Mouse (Mus musculus) CD8-positive naive resting alpha-beta T cell, adult 2 months (primary cell): Measurements from ENCODE around the gene Rbm7.
"Not testable (repeated sequence)": the region's sequence is repeated elsewhere in the genome, so short reads cannot be mapped to it uniquely, and the experiment has no call there.

ENCODE experiments used
- DNase-seq, 2 experiments: peaks; one replicate each; pipeline ENCODE4 v3.0.0; 2022; ENCODE audit warnings: low read depth in 2 of 2, low spot score in 2 of 2

The Rbm7 gene

GRCm38 (mm10) chr9:48480411-48481213 lies 14.5 kb downstream of the Rbm7 start, which contains the start of gene Rexo2:
Gene Rexo2, minus strand, starts transcription at chr9:48480623.
- peak; percentile 94 to 95 for DNase-seq

- no peak for DNase-seq
Measured at GRCm38 (mm10) chr9:48479838-48480410, 15.2 kb downstream of the Rbm7 start.

DNA sequence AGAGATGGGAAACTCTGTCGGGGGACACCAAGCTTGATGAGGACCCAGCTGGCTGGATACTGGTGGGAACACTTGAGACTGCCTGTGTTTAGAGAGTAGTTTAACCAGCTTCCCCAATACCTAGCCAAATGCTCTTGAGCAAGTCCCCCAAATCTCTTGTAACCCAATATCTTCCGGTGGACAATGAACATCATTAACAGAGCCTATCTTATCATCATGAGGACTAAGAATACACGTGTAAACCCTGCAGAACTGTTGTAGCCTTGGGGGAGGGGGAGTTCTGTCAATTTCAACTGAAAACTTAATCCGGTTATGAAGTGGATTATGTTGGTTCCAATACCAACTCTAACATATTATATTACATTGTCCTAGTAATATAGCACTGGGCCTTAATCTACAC lies 16.3 kb downstream of the Rbm7 start:
- DNase-seq = no peak

DNA sequence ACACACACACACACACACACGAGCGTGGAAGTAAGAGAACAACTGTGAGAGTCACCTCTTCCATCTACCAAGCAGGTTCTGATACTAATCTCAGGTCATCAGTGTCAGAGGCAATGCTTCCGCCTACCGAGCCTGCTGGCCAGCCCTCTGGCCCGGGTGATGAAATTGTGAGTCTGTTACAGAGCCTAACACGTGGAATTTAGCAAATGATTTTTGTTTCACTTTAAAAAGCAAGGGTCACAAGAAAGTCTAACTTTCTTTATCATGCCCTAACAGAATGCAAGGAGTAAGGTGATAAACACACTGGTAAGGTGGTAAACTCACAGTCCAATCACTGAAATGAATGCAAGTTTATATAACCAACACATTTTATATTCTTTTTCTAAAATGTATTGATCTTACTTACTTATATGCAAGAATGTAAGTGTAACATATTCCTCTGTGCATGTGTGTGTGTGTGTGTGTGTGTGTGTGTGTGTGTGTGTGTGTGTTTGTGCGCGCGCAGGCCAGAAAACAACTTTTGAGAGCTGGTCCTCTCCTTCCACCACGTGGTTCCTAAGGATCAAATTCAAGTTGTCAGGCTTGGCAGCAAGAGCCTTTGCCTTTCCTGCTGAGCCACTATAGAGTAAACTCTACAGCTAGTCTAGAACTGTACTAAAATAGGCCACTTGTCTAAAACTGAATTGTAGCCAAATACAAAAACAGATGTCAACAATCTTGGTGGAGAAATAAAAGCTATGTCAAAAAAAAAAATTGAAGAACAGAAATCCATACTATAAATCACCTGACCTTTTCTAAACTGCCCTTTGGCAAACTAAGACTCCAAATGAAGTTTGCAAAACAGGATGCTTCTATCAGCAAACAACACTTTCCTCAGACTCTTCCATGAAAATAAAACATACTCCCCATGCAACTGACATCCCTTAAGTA lies 18.6 kb downstream of the Rbm7 start:
- no peak for DNase-seq

DNA sequence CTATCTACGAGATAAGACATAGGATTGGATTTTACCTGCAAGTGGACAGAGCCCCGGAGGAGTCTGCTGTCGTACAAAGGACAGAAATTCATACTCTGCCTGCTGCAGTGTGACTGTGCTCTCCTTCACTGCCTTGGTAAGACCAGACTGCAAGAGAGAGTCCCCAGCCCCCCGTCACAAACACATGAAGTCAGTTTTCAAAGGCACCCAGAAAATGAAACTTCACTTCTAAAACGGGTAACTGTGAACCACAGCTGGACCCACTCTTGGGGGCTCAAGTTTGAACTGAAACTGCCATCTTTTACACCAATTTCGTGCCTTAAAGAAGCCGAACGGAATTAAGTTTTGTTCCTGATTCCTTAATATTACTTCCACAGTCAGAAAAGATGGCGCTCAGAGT lies 20.7 kb downstream of the Rbm7 start:
- no peak for DNase-seq

DNA sequence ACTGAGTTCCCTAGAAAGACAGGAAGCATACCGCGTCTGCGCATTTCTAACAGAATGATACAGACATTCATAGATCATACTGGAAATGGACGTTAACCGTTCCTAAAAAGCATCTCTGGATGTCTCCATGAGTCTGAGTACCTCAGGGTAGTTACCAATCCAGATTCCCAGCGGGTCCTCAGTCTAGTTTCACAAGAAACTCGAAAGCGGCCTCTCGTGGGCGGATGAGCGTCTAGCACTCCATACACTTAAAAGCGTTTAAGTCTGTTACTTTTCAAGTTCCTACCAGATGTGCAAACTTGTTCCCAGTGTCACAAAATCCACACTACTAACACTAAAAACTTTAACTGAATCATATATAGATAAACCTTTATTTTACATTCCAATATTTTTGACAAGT lies 22.0 kb downstream of the Rbm7 start:
- no peak for DNase-seq

- no peak for DNase-seq
Measured at GRCm38 (mm10) chr9:48472441-48473025, 22.6 kb downstream of the Rbm7 start.

DNA sequence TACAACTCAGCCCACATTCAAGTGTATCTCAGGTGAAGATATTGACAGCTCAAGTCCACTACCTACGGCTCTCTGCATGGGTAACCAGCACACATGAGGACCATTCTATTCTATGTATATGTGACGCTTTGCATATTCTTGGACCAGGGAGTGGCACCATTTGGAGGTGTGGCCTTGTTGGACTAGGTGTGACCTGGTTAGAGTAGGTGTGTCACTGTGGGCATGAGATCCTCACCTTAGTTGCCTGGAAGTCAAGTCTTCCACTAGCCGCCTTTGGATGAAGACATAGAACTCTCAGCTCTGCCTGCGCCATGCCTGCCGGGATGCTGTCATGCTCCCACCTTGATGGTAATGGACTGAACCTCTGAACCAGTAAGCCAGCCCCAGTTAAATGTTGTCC lies 27.6 kb downstream of the Rbm7 start:
- not testable (repeated sequence) for DNase-seq

- peak; percentile 74 to 82 for DNase-seq
Measured at GRCm38 (mm10) chr9:48466804-48467203, 28.3 kb downstream of the Rbm7 start.

DNA sequence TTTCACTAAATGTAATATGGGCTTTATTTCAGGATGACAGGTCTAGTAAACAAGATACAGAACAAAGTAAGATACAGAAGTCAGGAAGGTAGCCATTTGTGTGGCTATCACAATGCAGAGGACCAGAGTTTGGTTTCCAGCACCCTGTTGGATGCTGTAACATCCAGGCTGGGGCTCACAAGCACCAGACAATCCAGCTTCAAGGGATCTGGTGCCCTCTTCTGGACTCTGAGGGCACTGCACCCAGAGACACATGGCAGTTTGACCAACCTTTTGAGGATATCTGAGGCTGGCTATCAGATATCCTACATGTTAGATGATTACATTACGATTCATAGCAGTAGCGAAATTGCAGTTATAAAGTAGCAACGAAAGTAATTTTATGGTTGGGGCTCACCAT lies 29.4 kb downstream of the Rbm7 start:
- no peak for DNase-seq

DNA sequence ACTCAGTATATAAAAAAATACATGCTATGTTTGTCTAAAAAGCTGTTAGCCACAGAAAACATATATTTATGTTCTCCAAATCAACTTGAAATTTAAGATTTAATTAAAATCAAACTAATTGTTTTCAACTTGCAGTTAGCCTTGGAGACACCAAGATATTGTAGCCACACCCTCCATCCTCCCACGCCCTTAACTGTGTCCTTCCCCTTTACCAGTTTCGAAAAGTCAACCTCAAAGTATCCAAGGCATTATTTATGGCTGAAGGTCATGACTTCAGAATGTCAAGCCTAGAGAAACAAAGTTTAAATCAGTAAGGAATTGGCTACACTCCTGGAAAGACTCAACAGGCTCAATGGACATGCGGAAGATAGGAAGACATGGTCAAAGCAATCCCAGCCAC lies 33.6 kb downstream of the Rbm7 start:
- no peak for DNase-seq

- DNase-seq = no peak
Measured at GRCm38 (mm10) chr9:48460720-48461119, 34.4 kb downstream of the Rbm7 start.

GRCm38 (mm10) chr9:48459391-48459790 lies 35.7 kb downstream of the Rbm7 start:
- no peak for DNase-seq

GRCm38 (mm10) chr9:48458879-48459278 lies 36.2 kb downstream of the Rbm7 start:
- DNase-seq = no peak

GRCm38 (mm10) chr9:48455961-48456360 lies 39.1 kb downstream of the Rbm7 start:
- DNase-seq = no peak

DNA sequence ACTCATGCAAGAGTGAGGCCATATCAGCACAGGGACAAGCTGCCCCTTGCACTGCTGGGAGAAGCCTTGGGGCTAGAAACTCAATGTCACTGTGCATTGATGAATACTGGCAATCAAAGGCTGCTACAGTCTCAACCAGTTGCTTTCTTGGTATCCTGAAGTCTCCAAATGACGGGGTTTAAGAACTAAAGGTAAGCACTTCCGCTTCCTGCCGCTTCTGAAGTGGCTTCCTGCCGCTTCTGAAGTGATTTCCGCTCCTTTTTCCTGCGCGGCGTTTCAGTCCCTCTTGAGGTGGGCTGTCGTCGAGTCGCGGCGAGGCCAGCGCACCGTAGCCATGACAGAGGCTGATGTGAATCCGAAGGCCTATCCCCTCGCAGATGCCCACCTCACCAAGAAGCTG lies 45.0 kb downstream of the Rbm7 start:
- peak; percentile 40 to 47 for DNase-seq

- peak; percentile 46 to 56 for DNase-seq
Measured at GRCm38 (mm10) chr9:48447783-48448209, 47.3 kb downstream of the Rbm7 start.

DNA sequence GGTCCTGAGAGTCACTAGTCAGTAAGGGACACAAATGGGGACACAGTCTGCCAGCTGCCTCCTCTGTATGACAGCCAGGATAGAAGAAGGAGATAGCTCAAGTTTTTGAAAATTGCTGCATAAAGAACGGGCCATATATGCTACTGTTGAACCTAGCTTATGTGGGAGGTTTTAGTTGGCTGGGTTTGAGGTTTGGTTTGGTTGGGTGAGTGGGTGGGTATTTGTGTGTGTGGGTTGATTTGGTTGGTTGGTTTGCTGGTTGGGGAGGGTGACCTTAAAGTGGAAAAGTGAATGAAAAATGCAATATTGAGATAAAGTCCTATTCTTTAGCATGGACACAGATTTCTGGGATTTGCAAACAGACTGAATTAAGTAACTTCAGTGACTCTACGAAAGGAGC lies 50.3 kb downstream of the Rbm7 start:
- no peak for DNase-seq

- DNase-seq = no peak
Measured at GRCm38 (mm10) chr9:48443873-48444272, 51.2 kb downstream of the Rbm7 start.
